Mouse (Mus musculus) gastrocnemius, adult 18-20 months (tissue): ENCODE measurements at regions not wholly inside any gene's neighbourhood (a gene's known extent, or its start where the extent isn't known, plus 50 kb on each side); places are given as distances from the start of the nearest gene placed in this dataset.

ENCODE experiments used
- DNase-seq: peaks from one replicate; pipeline ENCODE4 v3.0.0; 2021; ENCODE audit warnings: low spot score

DNA sequence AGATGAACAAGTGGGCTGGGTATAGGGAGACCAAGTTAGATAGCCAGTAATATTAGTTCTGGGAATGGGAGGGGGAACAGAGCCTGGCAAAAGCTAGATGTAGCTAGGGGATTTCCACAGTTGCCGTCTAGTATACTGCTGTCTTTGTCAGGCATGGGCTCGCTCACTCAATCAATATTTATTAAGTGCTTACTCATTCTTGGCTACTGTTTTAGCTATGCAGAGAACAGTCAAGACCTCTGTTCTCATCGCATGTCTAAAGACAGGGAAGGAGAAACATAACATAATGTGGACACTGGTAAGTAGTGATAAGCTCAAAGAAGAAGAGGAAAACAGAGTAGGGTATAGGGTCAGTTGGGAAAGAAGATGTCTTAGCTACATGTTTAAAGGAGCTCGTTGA lies 173.4 kb downstream of the Gm5426 start:
- DNase-seq, result no peak

GRCm38 (mm10) chr10:96325297-96325696 lies 188.9 kb downstream of the Gm5426 start:
- DNase-seq, result no peak

GRCm38 (mm10) chr10:96330639-96331487 lies 194.5 kb downstream of the Gm5426 start:
- DNase-seq, result no peak

GRCm38 (mm10) chr10:96332731-96333201 lies 196.4 kb downstream of the Gm5426 start:
- DNase-seq, result peak; percentile 50

GRCm38 (mm10) chr10:96333224-96333623 lies 196.8 kb downstream of the Gm5426 start:
- DNase-seq, result peak; percentile 5

GRCm38 (mm10) chr10:96336271-96336670 lies 199.9 kb downstream of the Gm5426 start:
- no peak for DNase-seq

DNA sequence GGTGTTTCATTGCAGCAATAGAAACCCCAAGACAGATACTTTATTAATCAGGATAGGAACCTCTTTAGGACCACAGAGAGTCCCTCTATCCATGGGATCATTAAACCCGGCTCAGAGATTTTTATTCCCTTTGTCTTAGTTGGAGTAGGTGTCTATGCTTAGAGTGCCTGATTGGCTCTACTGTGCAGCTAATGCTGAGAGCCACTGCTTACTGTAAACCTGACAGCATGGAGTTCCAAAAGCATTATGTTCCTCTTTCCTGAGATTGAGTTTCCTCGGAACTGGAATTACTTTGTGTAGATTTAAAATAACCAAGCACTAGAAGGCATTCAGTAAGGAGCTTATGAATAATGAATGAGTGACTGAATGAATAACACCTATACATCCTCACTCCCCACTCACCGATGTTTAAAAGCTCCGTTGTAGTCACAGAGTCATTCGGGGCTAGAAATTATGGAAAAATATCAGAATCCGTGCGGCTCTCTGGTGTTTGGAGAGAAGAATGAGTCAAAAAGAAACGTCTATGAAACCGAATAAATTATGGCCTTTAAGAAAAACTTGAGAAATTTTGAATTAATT lies 200.8 kb downstream of the Gm5426 start:
- DNase-seq, result no peak

GRCm38 (mm10) chr10:96337797-96338608 lies 201.6 kb downstream of the Gm5426 start:
- DNase-seq, result no peak

DNA sequence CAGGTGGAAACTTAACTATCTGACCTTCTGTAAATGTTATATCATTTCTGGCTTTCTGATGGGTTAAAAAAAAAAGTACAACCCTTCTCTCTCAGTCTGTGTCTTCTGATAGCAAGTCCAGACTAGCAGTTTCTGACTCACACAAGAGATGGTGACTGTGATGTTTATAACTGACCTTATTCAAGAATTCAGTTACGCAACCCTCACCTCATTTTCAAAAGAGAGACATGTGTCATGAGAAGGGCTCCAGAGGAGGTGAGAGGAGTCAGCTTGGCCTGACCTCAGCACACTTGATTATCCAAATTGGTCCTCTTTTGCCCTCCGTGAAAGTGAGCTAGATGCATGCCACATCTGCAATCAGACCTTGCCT lies 202.2 kb downstream of the Gm5426 start:
- no peak for DNase-seq

GRCm38 (mm10) chr10:96342476-96342875 lies 206.1 kb downstream of the Gm5426 start:
- no peak for DNase-seq

- DNase-seq, result no peak
These were observed 207.3 kb downstream of the Gm5426 start for GRCm38 (mm10) chr10:96343666-96344065.

GRCm38 (mm10) chr10:96350692-96351091 lies 214.3 kb downstream of the Gm5426 start:
- no peak for DNase-seq

DNA sequence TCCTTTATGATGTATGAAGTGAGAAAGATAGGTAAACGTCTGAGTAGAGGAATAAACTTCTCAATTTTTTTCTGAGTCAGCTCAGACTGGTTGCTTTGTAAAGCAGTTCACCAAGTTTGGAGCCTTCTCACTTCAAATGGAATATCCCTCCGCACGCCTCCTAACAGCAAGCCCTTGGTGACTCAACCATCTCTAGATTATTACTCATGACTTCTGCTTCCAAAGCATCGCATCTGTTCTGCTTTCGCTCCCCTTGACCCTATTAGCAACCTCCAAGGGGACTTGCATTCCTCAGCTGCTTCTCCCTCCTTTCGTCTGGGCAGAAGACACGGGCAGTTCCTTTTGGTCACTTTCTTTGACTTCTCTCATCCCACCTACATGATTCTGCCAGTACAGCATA lies 214.9 kb downstream of the Gm5426 start:
- DNase-seq, result no peak

GRCm38 (mm10) chr10:96356980-96357624 lies 220.7 kb downstream of the Gm5426 start:
- DNase-seq, result no peak

GRCm38 (mm10) chr10:96357632-96358031 lies 221.2 kb downstream of the Gm5426 start:
- no peak for DNase-seq

GRCm38 (mm10) chr10:96358984-96359383 lies 222.6 kb downstream of the Gm5426 start:
- DNase-seq, result no peak

DNA sequence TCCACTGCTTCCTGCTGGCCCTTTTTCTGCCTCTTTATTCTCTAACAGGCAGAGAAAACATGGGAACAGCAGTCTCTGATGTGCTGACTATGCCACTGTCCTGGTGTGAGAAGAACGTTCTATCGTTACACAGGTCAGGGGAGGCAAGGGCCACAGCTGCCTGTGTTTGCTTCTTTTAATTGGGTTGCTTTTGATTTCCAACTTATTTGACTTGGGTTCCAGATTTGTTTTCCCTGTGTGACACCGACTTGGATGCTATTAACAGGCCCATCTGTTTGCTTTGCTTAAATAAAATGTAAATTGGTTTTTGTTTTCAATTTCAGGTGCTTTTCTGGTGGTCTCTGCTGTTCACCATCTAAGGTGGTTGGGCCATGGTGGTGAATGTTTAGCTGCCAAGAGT lies 225.8 kb downstream of the Gm5426 start:
- DNase-seq, result no peak

GRCm38 (mm10) chr10:96363867-96364266 lies 227.5 kb downstream of the Gm5426 start:
- DNase-seq, result no peak

- no peak for DNase-seq
These were observed 228.7 kb downstream of the Gm5426 start for GRCm38 (mm10) chr10:96365101-96365500.

DNA sequence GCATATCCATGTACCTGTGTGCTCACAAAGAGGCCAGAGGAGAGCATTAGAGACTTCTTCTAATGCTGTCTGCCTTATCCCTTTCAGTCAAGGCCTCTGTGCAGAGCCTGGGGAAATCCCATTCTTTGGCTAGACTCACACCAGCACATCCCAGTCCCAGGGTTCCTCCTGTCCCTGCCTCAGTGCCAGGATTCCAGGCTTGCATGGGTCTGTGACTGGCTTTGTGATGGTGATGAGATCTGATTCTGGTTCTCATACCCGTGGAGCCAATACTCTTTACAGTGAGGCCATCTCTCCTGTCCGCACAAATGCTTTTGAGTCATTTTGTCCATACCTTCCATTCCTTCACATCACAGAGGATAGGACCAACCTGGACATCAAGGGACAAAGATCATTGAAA lies 230.5 kb downstream of the Gm5426 start:
- no peak for DNase-seq

DNA sequence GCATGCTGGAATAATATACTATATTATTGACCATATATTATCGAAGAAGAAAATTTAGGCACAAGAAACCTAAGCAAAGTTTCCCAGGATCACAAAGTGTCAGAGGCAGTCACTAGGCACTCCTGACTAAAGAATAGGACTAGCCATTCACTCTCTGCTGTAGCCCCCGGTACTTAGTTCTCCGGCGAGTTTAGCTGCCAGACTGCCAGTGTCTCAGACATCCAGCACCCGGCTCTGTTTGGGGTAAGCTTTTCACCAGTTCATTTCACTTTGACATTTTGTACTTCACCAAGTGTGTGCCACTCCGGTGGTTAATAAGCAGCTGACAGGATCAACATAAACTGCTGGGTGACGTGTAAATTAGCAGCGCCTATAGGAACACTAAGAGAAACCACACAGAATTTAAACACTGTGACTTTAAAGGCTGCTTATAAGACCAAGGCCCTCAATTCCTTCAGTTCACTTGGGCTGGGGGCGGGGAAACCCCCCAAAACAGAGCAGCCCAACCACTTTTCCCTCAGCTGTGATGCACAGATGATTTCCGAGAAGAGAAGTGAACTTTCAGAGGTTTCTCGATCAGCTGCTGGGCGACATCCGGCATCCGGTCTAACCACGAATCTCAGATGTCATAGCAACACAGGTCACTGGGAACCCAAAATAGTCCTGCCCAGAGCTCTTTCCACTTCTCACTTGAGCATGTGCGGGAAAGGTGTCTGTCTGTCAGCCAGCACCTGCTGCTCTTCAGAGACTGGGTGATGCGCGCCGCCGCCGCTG lies 234.3 kb downstream of the Gm5426 start:
- DNase-seq, result no peak
